Mouse (Mus musculus): ENCODE measurements around the gene Ptpn23.

DNA sequence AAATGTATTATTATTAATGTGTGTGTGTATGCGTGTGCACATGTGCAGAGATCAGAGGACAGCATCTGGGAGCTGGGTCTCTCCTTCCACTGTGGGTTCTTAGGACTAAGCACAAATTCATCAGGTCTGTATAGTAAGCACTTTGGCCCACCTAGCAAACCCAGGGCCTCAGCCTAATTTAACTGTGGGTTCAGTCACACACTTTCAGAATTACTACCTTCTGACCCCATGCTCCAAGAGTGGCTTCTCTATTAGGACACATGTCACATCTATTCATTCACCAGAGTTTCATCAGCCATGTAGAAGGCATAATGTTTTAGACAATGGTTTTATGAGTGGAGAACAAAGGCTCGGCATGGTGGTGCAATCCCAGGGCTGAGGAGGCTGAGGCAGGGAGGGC lies 25.0 kb upstream of the Ptpn23 start:
- TF ChIP-seq POLR2A (IDR thresholded peaks at IDR 0.05; ENCODE audit: borderline replicate concordance, low read depth, low read length) (no peak), CTCF (IDR thresholded peaks at IDR 0.05; ENCODE audit: low read depth, low read length) (no peak)

Data from bone marrow macrophage, adult 2 months (primary cell).